Mouse (Mus musculus) WW6 (cell line): Measurements from ENCODE around the gene Plekha7.

ENCODE experiments used
- DNase-seq: peaks from one replicate; pipeline ENCODE4 v3.0.0-alpha.2; 2013; ENCODE audit warnings: low read depth, low spot score

The Plekha7 gene

DNA sequence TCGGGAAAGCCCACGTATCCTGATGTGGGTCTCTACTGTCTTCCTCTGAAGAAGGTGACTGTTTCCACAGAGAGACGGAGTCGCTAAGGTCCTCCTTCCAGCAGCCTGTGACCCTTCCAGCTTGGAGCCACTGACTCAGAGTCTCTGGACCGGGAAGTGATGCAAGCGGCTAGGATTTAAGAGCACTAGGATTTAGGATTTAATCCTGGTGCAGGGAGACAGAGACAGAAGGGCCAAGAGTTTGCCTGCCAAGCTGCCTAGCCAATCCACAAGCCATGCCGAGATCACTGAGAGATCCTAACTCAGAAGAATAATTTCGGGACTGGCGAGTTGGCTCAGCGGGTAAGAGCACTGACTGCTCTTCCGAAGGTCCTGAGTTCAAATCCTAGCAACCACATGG, 59.6 kb downstream of the Plekha7 start:
- DNase-seq = no peak

DNA sequence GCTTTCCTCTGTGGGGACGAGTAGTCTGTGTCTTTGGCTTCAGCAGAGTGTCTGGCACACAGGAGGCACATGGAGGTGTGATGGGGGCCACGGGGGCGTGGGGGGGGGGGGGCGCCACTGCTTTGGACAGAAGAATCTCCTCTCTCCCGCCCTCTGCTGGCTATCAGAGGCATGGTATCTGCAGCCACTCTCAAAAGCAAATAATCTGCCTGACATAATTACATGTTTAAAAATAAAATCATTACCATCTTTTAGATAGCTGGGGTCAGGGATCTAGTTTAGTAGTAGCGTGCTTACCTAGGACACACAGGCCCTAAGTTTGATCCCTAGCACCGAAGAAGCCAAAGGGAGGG, 60.8 kb downstream of the Plekha7 start:
- no peak for DNase-seq

DNA sequence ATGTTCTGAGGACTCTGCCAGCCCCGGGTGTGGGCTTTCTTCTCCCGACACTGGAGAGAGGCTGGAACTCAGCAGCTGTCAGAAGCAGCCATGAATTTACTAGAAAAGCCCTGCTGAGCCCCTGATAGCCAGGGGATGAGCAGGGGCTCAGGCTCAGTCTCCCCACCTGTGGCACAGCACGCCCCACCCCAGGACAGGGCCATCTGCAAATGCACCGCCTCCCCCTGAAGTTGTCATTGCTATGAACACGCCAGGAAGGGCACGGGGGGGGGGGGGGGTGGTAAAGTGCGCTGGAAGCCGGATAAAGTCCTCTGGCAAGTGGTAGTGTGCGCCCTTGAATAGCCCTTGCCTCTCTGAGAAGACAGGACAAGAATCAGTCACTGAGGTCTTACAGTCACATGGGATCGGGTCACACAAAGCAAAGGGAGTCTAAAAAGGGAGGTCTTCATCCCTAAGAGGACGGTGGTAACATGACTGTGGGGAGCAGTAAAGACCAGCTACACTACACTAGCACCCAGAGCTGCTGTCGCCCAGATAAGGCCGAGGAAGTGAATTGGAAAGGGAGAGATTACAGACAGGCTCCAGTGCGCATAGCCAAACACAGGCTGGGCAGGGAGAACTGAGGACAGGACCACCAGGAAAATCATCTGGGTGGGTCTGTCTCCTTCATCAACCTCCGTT, 61.3 kb downstream of the Plekha7 start:
- DNase-seq = no peak

DNA sequence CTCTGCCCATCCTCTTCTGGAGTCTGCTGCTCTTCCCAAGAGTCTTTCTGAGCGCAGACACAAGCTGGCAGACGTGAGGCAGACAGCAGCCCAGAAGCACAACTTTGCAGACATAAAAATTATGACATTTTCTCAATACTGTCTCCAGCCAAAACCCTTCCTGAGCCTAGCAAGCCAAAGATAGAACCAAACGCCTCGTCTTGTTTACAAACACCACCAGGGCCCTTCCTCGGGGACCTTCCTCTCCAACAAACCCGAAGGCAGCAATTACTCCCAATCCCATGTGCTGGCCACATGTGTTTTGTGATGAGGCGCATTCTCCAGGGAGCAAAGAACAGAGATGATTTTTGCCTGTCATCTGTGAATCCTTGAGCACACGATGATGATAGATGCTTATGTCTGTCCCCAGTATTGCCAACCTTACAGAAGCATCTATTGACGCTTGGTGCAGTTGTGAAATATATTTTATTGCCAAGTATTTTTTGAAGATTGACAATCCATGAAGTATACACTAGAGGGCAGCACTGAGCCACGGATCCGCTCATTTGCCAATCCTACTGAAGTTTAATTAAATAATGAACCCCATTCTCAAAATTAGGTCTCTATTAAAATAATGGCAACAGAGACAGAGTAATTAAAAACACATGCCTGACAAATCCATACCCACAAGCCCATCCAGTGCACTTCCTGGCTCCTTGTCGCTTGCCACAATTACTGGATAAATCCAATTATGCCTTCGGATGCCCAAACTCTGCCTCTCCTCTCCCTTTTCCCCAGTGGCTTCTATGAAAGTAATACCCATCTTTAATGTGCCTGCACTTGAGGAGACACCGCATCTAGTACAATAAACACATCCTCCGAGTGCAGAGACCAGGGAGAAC, 62.1 kb downstream of the Plekha7 start:
- DNase-seq = no peak

DNA sequence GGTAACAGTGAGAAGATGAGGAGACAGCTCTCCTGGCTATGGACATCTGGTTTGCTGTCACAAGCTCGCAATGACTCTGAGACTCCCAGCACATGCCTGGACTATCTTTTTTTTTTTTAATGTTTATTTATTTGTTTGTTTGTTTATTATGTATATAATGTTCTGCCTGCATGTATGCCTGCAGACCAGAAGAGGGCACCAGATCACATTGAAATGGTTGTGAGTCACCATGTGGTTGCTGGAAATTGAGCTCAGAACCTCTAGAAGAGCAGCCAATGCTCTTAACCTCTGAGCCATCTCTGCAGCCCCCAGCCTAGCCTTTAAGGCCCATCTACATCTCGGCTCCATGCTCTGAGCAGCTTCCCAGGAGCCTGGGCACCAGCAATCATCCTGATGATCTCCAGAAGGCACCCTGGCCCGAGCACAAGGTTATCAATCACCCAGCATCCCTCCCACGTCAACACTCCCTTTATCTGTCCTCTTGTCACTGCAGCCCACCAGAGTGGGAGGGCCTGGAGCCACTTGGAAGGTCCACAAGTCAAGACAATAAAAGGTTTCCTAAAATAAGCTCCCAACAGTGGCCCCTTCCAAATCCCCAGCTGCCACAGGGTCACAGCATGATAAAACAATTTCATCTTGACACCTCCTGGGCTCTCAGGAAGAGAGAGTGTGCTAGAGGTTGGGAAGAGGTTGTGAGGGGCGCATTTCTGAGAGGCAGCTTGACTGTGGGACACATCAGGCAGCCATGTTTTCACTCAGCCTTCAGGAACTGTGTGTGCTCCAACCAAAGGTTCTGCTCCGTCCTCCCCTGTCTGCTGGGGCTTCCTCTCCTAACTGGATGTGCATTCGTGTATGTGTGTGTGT, 63.6 kb downstream of the Plekha7 start:
- DNase-seq = no peak

DNA sequence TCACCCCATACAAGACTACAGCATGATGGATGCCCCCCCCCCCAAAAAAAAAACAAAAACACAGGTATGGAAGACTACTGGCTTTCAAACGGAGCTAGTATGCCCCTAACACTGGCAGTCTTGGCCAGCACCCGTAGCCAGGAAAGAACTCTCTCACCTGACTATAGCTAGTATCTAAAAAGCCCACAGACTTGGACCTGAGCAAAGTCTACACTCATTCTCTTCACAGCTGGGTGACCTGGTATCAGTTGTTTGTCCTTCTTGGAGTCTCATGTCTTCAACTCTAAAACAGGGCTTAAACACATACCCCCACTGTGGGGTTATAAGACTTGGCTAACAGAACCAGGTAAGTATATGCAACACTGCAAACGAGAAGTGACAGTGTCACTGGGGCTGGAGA, 65.4 kb downstream of the Plekha7 start:
- no peak for DNase-seq

DNA sequence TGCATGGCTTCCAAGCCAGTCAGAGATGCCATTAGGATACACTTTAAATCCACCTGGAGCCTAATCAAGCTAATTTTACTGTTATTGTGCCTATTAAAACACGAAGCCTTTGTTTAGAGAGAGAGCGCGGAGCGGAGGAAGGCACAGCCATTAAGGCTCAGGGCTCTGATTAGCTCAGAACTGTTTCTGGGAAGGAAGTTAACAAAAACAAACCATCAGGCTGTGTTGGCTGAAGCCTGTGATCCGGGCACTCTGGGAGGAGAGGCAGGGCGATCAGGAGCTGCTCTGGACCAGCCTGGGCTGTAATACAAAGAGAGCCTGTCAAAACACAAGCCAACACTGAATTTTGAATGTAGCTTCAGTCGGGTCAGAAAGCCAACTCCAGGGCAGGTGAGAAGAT, 66.6 kb downstream of the Plekha7 start:
- DNase-seq = no peak

DNA sequence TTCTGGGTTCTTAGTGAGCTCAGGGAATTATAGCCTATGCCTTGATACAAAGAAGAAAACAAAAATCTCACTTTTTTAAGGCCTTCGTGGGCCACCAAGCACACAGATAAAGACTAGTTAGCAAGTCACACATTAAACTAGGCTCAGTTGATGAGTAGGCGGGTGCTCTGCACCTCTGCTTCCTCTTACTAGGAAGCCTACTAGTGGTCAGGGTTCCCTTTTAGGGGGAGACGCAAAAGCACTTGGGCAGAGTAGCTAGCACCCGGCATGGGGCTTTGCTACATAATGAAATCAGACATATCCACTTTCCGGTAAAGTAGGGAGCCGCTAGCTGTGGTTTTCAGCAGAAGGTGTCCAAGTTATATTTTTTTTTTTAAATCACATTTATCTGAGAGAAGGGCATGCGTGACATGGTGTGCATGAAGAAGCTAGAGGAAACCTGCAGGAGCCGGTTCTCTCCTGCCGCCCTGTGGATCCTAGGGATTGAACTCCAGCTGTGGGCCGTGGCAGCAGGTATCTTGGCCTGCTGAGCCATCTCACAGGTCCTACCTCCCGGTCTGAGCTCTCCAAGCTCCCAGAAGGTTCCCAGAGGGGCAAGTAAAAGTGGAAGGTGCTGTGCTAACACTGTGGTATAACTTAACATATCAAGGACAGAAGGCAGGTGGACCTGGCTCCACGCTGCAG, 67.2 kb downstream of the Plekha7 start:
- no peak for DNase-seq

DNA sequence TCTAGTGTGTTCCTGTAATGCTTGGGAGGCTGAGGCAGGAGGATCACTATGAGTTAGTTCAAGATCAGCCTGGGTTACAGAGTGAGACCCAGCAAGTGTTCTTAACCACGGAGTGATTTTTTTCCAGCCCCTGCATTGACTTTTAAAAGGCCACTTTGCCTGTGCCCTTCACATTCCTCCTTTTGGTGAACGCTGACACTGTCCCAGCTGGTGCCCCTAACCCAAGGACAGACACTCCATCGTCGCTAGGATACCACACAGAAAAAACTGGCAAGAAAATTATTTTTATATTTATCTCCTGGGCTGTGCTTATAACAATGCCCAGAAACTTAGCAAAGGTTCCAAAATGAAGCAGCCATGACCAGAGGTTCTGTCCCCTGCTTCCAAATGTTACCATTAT, 67.8 kb downstream of the Plekha7 start:
- no peak for DNase-seq

DNA sequence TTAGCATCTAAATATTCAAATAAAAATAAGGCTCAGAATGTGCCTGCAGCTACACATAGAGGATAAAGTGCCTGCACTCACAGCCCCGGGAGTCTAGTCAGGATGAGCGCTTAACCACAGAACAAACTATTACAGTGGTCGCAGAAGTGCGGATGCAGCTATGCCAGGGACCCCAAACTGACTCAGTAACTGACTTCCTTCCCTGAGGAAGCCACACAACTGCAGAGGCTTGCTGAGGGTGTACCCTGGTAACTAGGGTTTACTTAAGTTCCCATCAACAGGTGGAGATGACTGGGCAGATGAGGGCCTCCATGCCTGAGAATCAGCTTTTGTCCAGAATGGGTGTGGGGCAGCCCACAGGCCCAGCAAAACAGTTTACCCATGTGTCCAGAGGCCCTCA, 69.9 kb downstream of the Plekha7 start:
- no peak for DNase-seq

DNA sequence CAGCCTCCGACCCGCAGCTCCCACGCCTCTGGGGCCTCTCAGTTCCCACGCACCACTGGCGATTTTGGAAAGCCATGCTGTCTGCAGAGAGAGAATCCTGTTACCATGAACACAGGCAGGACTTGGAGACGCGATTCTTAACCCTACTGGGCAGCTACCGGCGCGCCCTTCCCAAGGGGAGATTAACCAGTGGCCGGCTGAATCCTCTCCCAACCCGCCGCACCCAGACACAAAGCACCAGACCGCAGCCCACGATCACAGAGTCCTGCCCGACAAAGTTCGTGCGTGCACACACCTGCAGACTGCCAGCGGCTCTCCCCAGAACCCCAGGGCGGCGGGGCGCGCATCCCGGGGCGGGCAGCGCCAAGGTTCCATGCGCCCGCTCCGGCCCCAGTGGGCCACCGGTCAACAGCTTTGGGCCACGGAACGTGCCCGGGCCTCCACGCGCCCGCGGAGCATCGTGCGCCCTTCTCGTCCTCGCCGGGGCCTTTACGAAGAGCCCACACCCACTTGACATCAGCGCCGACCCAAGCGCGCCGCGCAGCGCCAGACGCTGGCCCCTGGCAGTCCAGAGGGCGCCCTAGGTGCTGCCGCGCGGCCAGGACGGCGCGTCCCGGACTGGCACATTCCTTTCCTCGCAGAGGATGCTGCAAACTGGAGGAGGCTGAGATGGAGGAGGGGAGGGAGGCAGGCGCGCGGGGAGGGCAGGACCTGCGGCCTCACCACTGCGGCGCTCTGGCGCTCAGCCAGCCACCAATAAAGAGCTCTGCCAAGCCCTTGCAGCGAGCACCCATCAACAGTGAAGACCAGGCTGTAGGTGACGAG, 70.8 kb downstream of the Plekha7 start:
- no peak for DNase-seq

DNA sequence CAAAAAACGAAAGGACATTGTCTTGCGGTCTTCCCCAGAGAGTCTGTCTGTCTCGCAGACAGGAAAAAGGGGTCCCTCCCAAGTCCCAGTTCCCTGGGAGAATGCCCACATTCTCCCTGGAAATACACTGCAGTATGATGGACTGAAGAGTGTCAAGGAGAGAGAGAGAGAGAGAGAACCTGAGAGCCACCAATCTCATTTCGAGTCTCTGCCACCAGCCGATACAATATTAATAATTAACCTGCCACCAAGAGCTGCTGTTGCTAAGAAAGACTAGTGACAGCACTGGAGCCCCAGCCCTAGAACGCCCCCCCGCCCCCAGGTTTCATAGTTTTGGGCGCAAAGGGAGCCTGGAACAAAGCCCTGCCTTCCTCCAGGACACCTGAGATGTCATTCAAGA, 71.6 kb downstream of the Plekha7 start:
- DNase-seq = no peak

DNA sequence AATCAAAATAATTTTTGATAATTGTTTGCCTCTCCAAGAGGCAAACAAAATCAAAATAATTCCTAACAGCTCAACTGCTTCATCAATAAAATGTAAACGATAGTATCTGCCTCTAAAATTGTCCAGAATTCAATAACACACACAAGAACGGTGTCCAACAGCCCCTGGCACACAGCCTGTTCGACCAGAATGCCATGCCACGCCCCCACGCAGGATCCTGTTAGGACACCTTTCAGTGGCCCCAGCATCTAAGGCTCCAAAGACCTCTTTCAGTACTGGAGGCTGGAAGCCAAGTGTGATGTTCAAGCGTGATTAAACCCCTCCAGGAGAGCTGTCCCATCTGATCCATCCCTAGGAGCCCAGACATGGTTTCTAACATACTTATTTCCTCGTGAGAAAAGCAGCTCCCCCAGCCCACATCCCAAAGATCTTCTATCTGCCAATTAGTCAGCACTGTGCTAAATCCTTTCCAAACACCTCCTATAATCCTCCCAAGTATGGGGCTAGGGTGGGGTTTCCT, 73.8 kb downstream of the Plekha7 start:
- no peak for DNase-seq

DNA sequence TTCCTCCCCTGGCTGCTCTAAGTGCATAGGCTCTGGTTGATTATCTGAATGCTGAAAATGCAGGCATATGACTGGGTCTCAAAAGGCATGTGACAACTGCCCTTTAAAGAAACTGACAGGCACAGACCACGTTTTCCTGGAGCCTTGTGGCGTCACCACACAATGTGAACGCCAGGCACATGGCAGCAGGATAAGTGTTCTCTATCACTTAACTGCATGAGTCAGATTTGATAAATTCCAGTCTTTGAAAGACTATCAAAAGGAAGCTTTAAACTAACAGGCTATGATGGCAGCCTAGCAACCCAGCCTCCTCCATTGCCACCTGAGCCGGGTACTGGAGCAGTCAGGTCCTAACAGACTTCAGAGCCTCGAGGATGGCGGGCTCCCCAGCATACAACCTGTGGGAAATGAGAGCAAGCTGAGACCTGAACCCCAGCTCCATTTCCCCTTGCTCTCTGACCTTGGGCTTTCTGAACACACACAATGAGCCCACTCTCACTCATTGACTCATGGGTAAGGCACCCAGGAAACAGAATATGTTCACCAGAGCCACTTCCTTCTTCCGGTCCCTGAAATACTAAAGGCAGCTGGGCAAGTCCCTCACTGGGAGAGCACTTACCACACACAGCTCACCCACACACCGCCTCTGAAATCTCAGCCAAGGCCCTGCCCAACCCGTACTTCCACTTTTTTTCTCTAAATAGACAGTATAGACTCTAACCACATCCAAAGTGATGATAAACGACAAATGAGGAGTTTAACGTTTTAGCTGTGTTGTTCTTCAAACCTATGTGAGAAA, 77.2 kb downstream of the Plekha7 start:
- DNase-seq = no peak

DNA sequence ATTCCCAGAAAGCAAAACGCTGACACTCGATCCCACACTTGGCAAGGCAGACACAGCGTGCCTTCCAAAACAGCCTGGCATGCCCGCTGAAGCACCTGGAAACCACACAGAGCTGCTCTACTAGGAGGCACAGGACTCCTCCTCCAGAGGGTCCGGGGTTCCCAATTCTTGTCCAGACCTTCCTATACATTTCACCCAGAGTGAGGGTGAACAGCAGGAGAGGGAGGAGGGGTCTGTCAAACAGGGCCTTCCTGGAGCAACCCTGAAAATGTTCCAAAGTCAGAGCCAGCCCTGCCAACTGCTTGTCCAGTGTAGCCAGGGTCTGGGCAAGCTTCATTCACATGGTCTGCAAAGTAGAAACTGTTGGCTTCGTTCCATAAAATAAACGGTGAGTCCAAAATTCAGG, 81.3 kb downstream of the Plekha7 start:
- DNase-seq = no peak

DNA sequence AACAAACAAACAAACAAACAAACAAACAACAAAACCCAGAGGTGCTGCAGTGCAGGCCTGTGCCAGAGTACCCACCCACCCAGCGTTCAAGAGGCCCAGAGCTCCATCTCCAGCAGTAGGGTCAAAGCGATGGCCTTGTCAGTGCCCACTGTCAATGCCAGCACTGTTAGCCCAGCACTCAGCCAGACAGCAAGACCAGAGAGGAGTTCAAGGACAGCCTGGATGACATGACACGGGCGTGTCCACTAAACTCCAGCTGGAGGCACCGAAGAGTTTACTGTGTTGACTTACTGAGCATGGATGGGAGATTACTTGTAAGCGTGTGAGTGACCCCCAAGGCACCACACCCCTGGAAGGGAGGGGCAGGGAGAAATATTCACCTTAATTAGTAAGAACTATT, 81.9 kb downstream of the Plekha7 start:
- DNase-seq = no peak

DNA sequence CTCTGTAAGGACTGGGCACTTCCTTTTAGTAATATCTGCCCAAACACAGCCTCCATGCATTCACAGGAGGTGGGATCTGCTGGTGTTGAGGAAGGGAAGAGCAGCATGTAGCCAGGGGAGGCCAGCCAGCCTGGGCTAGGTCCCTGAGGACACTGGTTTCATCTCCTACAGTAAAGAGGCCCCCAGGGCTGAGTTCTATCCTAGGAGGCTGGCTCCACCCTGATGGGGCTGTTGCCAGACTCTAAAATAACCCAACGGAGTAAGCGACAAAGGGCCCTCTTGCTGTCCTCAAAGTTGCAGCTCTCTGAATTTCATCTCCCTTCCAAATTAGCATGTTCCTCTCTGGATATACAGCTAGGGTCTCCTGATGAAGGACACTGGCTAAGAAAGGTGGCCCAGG, 83.6 kb downstream of the Plekha7 start:
- no peak for DNase-seq

DNA sequence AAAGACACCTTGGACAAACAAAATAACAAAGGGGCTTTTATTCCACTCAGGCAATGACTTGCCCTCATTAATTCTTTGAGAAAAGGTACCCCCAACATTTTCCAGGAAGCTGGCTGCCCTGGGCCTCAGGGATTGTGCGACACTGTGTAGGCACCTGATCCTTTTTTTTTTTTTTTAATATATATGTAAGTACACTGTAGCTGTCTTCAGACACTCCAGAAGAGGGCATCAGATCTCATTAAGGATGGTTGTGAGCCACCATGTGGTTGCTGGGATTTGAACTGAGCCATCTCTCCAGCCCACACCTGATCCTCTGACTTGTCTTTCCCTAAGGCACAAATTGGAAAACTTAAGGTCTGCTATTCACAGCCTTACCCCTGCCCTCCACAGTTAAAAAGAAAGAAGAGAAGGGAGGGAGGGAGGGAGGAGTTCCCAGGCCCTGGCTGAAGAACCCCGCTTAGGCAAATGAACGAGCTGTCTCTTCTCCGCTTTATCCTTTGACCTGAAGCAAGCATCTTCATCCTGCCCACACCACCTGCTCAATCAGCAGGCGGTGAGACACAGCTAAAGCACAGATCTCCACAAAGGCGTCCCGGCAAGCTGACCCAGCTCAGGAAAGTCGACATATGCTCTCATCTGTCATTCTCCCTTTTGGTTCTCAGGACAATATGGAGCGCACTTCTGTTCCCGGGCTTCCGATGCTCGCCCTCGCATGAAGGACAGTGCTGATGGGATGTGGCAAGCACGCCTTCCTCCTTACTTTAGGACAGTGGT, 85.0 kb downstream of the Plekha7 start:
- no peak for DNase-seq
